Mouse (Mus musculus) gastrocnemius, adult 18-20 months (tissue): Measurements from ENCODE around the gene Tmem151b. TPM values are rescaled to one million over a fixed set of nuclear protein-coding genes. Genes with fewer than 3 reads are reported as not detected.

ENCODE experiments used
- DNase-seq: peaks from one replicate; pipeline ENCODE4 v3.0.0; 2021; ENCODE audit warnings: low spot score
- total RNA-seq, 2 experiments: library from RNA; stranded (reverse); gene quantifications; 2 replicates each; pipeline ENCODE4 v1.2.3; 2021

The Tmem151b gene
- total RNA-seq, 2 experiments from 2014 or later, result not detected

DNA sequence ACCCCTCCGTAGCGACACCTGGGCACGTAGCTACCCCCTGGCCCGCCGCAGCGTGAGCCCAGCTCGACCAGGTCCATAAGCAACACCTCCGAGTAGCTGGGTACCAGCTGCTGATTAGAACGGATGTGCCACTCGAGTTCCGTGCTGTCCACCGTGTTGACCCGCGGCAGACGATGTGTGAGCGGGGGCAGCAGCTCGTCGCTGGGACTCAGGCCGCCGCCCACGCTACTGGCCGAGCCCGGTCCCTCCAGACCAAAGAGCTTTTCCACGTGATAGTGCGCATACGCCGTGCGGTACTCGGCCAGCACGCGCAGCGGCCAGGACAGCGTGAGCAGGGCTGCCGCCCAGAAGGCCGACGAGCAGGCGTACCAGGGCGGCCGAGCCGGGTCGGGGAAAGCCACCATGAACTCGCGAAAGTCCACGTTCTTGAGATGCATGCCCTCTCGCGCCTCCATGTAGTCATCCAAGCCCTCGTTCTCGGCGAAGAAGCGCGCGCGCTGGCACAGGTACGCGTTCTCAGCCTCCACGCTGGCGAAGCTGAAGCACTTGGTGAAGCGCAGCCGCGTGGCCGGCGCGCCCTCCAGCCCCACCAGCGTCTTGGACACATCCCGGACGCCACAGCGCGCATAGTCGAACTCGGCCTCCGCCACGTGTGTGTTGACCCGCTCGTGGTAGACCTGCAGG lies 4.1 kb downstream of the Tmem151b start:
- DNase-seq, result no peak

DNA sequence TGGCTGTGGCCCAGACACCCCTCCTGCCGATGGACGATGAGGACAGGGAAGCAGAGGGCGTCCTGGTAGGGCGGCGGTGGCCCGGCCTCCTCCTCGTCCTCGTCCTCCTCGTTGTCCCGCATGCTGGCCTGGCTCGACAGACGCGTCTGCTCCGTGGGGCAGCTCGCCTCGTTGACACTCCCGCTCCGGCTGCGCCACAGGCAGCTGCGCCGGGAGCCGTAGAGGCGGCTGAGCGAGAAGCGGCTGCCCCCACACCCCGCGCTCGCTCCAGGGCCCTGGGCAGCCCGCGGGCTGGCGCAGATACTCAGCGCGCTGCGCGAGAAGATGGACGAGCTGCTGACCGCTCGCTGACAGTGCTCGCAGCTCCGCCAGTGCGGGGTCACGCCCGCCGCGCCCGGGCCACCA lies 4.6 kb downstream of the Tmem151b start:
- DNase-seq, result no peak

DNA sequence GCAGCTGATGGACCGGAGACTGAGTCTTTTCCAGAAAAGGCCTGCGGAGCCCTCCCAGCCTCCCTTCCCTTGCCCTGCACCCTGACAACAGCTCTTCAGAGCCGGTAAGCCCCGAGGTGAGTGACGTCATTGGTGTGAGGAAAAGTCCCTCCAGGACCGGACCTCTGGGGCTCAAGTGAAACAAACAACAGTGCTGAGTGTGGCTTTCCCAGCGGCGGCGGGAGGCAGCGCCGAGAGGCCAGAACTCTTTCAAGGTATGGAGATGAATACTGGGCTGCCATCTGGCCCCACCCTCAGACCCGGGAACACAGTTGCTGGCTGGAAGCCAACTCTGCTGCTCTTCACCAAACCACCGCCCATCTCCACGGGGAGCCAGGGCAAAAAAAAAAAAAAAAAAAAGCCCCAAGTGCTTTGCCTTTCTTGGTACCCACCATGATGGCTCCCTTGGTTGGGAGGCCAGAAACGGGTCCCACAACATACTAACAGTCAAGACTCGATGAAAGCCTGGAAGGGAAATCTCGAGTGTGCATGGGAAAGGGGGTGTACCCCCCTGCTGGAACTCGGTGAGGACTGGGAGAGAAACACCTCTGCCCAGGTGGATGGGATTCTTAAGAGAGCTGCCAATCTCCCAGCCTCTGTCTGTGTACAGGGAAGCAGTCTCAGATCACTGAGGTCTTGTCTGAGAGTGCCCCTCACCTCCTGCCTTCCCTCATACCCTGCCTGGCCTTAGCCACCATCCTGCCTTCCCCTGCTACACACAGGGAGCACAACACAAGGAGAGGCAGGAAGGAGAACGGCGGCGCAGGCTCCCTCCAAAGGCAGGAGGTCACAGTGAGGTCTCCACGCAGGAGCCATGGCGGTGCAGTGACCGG lies 5.2 kb downstream of the Tmem151b start:
- no peak for DNase-seq

DNA sequence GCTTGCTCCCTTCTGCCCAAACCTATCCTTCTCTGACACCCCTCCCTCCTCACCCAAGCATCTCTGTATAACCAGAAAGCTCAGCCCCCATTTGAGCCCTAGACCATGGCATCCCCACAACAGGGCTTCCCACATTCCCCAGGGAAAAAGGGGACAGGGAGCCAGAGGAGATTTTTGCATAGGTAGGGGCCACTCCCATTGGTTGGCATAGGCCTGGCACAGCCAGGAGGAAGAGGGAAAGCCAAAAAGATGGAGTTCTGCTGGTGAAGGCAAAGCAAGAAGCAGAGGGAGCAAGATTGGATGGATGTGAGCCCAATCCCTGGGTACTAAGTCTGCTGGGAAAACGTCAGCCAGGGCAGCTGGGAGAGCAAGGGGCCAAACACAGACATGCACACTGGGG lies 6.4 kb downstream of the Tmem151b start:
- DNase-seq, result no peak

DNA sequence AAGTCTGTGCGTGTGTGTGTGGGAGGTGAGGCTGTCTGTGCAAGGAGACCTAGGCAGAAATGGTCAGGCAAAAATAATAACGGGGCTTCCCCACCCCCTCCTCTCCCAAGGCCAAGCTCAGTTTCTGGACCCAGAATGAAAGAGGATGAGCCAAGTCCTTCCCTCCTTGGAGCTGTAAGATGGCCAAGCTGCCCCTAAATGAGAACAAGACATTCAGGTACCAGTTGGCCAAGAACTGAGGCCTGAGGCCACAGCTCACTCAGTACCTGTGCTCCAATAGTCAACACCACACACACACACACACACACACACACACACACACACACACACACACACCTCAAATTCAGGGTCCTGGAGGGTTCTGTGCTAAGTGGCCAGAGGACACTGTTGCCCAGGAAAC lies 6.8 kb downstream of the Tmem151b start:
- DNase-seq, result no peak

DNA sequence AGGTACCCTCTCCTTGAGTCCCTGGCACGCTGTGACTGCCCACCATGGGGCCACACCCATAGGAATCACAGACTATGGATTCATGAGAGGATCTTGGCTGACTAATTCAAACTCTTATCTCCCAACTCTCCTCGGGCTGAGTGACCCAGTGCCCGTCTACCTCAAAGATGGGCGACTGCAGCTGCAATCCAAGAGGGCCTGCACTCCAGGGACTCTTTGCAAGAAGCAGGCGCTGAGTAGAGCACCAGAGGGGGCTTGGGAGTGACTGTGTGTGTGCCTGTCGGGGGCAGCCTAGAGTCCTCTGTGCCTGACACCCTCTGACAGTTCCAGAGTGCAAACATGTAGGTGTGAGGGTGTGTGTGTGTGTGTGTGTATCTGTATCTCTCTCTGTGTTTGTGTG lies 7.3 kb downstream of the Tmem151b start:
- no peak for DNase-seq

DNA sequence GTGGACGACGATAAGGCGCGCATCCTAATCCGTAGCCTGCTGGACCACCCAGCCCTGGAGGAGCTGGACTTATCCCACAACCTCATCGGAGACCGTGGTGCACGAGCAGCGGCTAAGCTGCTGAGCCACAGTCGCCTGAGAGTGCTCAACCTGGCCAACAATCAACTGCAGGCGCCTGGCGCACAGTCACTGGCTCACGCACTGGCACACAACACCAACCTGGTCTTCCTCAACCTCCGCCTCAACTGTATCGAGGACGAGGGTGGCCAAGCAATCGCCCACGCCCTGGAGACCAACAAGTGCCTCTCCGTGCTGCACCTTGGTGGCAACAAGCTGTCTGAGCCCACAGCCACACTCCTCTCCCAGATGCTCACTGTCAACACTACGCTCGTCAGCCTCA lies 9.8 kb downstream of the Tmem151b start:
- no peak for DNase-seq

DNA sequence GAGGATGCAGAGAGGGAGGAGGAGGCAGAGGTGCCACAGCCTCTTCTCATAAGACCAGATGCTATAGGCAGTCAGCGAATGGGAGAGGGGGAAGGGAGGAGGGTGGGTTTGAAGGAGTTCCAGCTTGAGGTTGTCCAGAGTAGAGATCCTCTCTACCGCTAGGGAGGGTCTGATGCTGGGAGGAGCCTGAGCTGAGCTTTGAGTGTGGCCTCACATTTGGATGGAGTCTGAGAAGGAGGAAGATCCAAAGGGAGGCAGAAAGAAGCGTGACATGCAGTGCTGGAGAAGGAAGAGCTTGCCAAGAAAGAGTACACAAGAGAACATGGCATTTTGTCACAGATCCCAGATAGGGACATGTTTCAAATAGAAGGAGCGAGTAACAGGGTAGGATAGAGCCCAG lies 11.1 kb downstream of the Tmem151b start:
- no peak for DNase-seq

DNA sequence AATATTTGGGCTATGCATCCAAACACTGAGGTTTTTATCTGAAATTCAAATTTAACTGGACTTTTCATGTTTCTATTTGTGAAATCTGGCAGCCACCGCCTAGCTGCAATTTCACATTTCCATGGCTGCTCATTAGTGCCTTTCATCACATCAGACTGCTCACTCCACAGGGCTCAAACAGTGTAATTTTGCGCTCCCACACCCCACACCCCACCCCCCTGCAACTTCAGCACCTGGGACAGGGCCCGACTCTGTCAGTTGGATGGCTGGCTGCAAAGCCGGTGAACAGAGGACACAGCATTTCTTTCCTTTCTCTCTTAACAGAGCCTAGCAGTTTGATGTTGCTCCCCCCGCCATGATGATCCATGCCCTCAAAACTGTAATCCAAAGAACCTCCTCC lies 13.2 kb downstream of the Tmem151b start:
- no peak for DNase-seq

DNA sequence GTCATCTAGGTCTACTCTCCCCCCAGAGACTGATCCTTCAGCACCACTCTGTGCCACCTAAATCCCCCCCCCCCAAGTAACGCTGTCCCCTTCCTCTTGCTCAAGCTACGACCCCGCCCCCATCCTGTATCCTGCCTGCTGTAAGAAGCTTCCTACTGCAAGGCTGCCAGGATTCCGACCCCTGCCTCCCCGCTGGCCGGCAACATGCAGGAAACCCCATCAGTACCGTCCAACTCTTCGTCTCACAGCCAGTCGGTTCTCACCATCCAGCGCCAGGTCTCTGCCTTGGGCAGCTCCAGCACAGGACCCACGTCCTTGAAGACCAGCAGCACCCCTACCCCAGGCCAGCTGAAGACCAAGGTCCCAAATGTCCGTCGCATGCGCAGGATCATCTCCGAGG lies 16.6 kb downstream of the Tmem151b start:
- DNase-seq, result no peak

DNA sequence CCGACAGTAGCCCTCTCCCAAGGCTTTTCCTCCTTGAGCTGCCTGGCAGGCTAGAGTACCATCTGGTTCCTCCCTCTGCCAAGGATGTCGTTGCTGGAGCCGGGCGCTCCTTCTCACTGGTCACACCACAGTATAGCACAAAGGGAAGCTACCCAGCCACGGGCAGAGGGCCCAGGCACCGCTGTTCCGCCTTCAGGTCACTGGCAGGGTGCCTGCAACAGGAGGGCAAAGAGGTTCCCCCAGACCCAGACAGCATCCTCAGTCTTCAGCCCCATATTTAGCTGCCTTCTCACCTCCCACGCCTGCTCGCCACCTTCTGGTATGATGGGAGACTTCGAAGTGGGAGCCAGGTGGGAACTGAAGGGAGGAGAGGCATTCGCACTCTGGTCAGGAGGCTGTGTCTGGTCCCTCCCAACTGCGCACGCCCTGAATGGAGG lies 19.1 kb downstream of the Tmem151b start:
- DNase-seq, result no peak

DNA sequence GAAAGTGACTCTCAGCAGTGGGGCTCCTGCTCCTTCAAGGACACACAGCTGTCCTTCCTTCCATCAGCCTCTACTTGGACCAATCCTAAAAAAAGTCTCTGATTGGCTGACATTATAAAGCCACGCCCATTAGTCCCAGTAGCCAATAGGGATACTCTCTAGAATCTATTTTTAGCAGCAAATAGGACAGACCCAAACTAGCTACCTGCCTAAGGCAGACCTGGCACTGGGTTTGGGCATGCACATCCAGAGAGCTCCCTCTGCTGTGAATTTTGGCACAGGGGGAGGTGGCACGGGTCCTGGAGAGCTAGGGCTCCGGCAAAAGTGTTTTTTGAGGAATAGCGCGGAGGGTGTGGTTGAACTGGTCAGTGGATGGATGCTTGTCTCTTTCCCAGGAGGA lies 22.9 kb downstream of the Tmem151b start:
- no peak for DNase-seq

DNA sequence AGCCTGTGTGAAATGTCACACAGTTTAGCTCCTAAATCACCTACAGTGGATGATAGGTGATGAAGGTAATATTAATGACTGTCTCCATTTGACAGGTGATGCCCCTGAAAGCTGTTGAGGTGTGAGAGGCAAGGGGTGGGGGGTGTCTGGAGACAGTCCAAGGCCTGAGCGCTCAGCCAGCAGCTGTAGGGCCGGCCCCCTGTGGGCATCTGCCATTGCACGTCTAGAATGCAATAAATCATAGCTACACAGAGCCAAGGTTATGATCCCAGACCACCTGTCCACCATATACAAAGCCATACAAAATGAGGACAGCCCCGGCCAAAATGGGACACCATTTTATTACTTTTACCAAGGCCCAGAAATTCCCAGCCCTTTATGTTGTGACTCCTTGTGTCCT lies 24.5 kb downstream of the Tmem151b start:
- no peak for DNase-seq

DNA sequence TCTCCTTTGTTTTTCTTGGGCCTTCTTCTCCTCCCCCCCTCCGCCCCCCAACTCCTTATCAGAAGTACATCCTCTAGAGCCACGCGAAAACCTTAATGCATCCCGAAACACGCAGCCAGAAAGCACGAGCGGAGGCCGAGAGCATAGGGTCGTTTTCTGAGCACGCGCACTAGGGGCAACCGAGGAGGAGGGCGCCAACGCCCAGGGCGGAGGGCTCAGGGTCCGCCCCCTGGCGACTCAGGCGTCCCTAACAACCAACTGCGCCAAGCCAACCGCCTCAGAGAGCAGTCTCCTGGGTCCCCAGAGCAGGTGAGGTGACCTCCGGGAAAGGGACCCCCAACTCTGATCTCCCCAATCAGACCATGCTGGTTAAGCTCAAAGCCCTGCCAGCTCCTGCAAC lies 26.2 kb downstream of the Tmem151b start, which contains the start of gene Tcte1:
Gene Tcte1 (plus strand): TSS at position 172 of the 400 bp plus-strand sequence.
- no peak for DNase-seq

DNA sequence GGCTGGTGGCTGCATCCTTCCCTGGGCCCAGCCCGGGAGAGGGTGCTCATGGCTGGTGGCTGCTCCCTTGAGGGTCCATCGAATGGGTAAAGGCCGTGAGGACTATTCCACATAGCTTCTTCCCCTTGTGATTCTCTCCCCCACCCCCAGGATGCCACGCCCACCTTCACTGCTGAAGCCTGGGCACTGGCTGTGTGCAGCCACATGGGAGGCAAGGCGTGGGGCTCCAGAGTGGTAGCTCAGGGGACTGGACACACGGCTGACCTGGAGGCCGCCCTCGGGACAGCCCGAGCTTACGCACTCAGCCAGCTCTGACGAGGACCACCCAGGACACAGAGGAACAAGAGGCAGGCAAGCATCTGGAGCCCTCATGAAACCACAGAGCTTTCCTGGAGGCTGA lies 29.3 kb downstream of the Tmem151b start:
- no peak for DNase-seq

DNA sequence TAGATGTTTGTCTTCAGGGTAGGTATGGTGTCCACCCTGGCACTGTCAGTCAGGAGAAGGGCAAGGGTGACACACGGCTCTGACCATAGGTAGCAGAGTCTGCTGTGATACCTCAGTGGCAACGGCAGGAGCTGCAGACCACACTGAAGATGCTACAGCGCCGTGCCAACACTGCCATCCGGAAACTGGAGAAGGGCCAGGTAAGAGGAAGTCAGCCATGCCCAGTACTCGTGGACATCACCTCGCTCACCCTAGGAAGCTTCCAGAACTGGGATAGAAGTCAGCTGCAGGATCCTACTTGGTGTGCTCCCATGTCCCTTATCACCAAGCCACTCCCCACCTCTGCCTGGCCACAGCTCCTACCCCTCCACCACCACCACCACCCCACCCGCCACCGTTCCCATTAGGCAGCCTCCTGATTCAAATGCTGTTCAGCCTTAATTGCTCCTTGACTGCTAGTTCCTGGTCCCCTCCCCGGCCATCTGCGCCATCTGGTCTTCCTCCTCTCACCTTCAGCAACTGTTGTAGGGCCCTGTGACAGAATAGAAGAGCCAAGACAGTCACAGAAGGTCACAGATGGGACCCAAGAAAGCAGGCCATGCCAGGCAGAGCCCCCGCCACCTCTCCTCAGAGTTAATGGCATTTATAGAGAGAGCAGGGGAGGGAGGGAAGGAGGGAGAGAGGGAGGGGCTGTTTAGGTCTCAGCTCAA lies 30.6 kb downstream of the Tmem151b start:
- DNase-seq, result no peak

DNA sequence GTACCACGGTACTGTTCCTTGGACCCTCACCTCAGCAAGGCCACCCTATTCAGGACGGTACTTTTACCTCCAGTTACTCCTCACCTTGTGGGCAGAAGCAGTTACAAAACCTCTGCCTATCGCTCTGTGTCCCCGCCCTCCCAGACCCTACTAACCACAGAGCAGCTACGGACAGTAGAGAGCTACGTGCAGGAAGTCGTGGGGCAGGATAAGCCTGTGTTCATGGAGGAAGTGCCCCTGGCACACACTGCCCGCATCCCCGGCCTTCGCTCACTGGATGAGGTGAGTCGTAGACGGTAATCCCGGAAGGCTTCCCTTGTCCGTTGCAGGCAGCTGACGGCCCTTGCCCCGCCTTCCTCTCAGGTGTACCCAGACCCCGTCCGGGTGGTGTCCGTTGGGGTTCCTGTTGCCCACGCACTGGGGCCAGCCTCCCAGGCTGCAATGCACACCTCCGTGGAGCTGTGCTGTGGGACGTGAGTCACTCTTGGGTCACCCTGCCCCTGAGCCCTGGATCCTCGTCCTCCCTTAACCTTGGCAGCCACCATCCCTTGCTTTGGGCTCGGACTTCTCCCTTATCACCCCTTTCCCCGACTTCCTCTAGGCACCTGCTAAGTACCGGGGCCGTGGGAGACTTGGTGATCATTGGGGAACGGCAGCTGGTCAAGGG lies 31.8 kb downstream of the Tmem151b start:
- DNase-seq, result no peak

DNA sequence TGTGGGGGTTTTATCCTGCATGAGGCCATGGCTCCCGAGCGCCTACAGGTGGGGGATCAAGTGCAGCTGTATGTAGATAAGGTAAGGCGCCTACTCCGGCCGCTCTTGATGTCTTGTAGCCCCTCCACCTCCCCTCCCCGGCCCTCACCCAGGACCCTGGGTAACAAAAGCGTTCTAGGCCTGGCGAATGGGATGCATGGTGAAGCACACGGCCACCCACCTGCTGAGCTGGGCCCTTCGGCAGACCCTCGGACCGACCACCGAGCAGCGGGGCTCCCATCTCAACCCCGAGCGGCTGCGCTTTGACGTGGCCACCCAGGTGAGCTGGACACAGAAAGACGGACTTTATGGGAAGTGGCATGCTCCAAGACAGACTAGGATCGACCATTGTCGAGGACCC lies 32.3 kb downstream of the Tmem151b start:
- no peak for DNase-seq

DNA sequence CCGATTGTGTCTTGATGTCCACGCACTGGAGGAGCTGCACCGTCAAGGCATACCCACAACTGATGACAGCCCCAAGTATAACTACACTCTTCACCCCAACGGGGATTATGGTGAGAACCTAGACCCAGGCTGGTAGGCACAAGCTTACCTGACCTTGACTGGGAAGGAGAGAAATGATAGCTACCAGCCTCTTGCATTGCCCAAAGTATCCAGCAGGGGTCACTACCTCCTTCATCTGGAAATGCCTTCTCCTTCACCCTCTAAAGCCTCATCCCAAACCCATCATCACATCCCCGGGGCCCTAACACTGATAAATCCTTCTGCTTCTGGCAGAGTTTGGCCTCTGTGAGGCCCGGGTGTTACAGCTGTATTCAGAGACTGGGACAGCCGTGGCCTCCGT lies 33.0 kb downstream of the Tmem151b start:
- peak; percentile 78 for DNase-seq

DNA sequence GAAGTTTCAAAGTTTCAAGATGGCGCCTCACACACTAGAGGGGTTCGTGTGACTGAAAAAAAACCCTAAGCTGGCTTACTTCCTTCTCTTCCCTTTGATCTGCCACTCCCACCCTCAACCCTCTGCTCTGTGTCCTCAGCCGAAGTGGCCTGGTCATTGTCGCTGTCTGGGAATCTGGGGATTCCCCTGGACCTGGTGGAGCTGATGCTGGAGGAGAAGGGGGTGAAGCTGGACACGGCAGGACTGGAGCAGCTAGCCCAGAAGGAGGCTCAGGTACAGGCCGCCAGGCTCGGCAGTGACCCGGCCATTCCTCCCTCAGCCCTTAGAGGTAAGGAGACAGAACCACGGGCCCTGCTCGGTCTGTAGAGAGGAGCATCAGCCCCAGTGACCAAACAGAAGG lies 33.7 kb downstream of the Tmem151b start:
- no peak for DNase-seq

DNA sequence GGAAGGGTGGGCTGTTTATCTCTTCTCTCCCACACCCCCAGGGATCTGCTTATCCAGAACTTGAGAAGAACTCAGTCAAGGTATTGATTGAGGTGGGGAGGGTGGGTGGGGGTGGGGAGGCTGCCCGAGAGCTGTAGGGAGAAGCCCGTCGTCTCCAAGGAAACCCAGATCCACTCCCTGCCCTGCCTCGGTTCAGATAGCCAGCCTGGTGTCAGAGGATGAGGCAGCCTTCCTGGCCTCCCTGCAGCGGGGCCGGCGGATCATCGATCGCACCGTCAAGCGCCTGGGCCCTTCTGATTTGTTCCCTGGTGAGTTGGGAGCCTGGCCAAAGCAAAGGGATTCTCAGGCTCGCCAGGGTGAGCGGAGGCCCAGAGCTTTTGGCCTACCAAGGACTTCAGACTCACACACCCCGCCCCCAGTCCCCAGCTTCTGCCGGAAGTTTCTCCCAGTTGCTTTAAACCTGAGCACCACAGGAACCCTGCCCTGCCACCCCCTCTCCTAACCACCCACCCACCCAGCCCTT lies 34.2 kb downstream of the Tmem151b start:
- DNase-seq, result no peak

DNA sequence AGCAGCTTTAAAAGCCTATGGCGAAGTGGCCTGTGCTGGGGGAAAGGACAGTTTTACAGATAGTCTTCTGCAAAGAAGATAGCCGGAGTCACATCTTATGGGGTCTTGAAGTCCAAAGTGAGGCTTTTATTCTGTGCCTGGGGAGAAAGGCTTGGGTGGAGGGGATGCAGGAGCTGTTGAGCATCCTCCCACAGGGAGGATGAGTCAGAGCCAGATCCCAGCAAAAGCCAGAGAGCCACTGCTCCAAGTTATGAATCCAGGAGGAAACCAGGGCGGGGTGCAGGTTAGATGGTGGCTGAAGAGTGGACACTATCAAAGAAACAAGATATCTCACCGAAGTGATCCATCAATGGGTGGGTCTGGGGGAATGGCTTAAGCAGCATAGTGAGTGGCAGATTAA lies 37.7 kb downstream of the Tmem151b start:
- DNase-seq, result no peak
